Mouse (Mus musculus) liver, embryonic 11.5 days (tissue): Measurements from ENCODE around the gene Fcho1. TPM values are rescaled to one million over a fixed set of nuclear protein-coding genes. Genes with fewer than 3 reads are reported as not detected.

Experiments used
- polyA plus RNA-seq: library from polyadenylated mRNA; unstranded; fragments of >200 nt; fragmentation: Nextera tagmentation; extraction: Ambion mirVana; gene quantifications from 2 replicates; pipeline ENCODE4 v1.2.1, GENCODE M21; 2014

Gene Fcho1
- polyA plus RNA-seq, 1 experiment from 2014 or later = 20.8 TPM

Other genes starting within 250 kb of the Fcho1 start
- gene Ano8, start 239.8 kb downstream of the Fcho1 start, polyA plus RNA-seq = 0.60 and 0.96 TPM in 2 replicates
- 9.5 and 10.4 TPM in 2 replicates for gene Gtpbp3, start 237.6 kb downstream of the Fcho1 start, polyA plus RNA-seq
- gene Plvap, start 214.0 kb downstream of the Fcho1 start, polyA plus RNA-seq = 56.0 and 57.3 TPM in 2 replicates
- gene Ccdc194, start 200.0 kb downstream of the Fcho1 start, polyA plus RNA-seq = 0.16 and 0.44 TPM in 2 replicates
- gene Bst2, start 188.3 kb downstream of the Fcho1 start, polyA plus RNA-seq = 21.9 and 24.0 TPM in 2 replicates
- gene Mvb12a, start 182.8 kb downstream of the Fcho1 start, polyA plus RNA-seq = 68.1 and 71.0 TPM in 2 replicates
- 0.53 and 1.1 TPM in 2 replicates for gene Tmem221, start 166.8 kb downstream of the Fcho1 start, polyA plus RNA-seq
- 0.23 and 0.30 TPM in 2 replicates for gene Nxnl1, start 159.1 kb downstream of the Fcho1 start, polyA plus RNA-seq
- gene Slc27a1, start 156.8 kb downstream of the Fcho1 start, polyA plus RNA-seq = 6.2 and 7.0 TPM in 2 replicates
- gene Pgls, start 133.5 kb downstream of the Fcho1 start, polyA plus RNA-seq = 200 TPM in 2 replicates
- gene Fam129c, start 128.1 kb downstream of the Fcho1 start, polyA plus RNA-seq = 0.88 and 3.8 TPM in 2 replicates
- gene Colgalt1, start 114.7 kb downstream of the Fcho1 start, polyA plus RNA-seq = 45.2 and 45.4 TPM in 2 replicates
- gene Unc13a, start 54.0 kb downstream of the Fcho1 start, polyA plus RNA-seq = 0.41 and 0.45 TPM in 2 replicates
- 10.1 and 11.0 TPM in 2 replicates for gene Jak3, start 49.4 kb downstream of the Fcho1 start, polyA plus RNA-seq
- 1.3 and 2.0 TPM in 2 replicates for gene Insl3, start 36.5 kb downstream of the Fcho1 start, polyA plus RNA-seq
- 2.1 and 2.9 TPM in 2 replicates for gene B3gnt3, start 23.9 kb downstream of the Fcho1 start, polyA plus RNA-seq
- gene Zfp709, start 156.3 kb upstream of the Fcho1 start, polyA plus RNA-seq = 3.9 and 4.2 TPM in 2 replicates
- gene Zfp882, start 182.9 kb upstream of the Fcho1 start, polyA plus RNA-seq = 1.5 and 1.6 TPM in 2 replicates
- 19.9 and 20.0 TPM in 2 replicates for gene Zfp617, start 182.9 kb upstream of the Fcho1 start, polyA plus RNA-seq
- gene Zfp961, start 225.3 kb upstream of the Fcho1 start, polyA plus RNA-seq = 22.7 and 24.1 TPM in 2 replicates